Mouse (Mus musculus) splenic B cell, adult 2 months (primary cell): ENCODE results near the gene Mybpc3.
A peak's percentile ranks its signal among the peaks of the same experiment; 100 is the strongest.

Source experiments
- DNase-seq: peaks from one replicate; pipeline ENCODE4 v3.0.0-alpha.2; 2011; ENCODE audit warnings: low read depth, low spot score
- H3K27me3 ChIP-seq: 2 replicates; pipeline ENCODE4 v1.6.1; 2012; ENCODE audit warnings: mild to moderate bottlenecking, low read length, moderate library complexity, mixed read lengths; ENCODE audit not compliant: control insufficient read depth, poor library complexity, insufficient read depth, severe bottlenecking
- H3K36me3 ChIP-seq: 2 replicates; pipeline ENCODE4 v1.6.1; 2012; ENCODE audit warnings: mild to moderate bottlenecking, low read length, moderate library complexity, mixed read lengths; ENCODE audit not compliant: control insufficient read depth, poor library complexity, insufficient read depth, severe bottlenecking

Mybpc3 gene

GRCm38 (mm10) chr2:91157002-91157752, 39.2 kb downstream of the Mybpc3 start:
- Histone ChIP-seq H3K36me3 (peaks cover 26% of the 10 kb centered on the region), H3K27me3 (no peaks in the 10 kb centered on the region)
- no peak for DNase-seq

GRCm38 (mm10) chr2:91160591-91160990, 42.6 kb downstream of the Mybpc3 start:
- DNase-seq = no peak
- no peaks in the 10 kb centered on the region for H3K27me3 ChIP-seq
- peaks cover 23% of the 10 kb centered on the region for H3K36me3 ChIP-seq

- peaks cover 16% of the 10 kb centered on the region for H3K36me3 ChIP-seq
- DNase-seq = no peak
- H3K27me3 ChIP-seq = no peaks in the 10 kb centered on the region
Measured at GRCm38 (mm10) chr2:91162952-91163351, 45.0 kb downstream of the Mybpc3 start.

GRCm38 (mm10) chr2:91163532-91163931, 45.6 kb downstream of the Mybpc3 start:
- no peak for DNase-seq
- H3K27me3 ChIP-seq = no peaks in the 10 kb centered on the region
- peaks cover 16% of the 10 kb centered on the region for H3K36me3 ChIP-seq

- peaks cover 15% of the 10 kb centered on the region for H3K36me3 ChIP-seq
- no peak for DNase-seq
- no peaks in the 10 kb centered on the region for H3K27me3 ChIP-seq
Measured at GRCm38 (mm10) chr2:91164991-91165390, 47.0 kb downstream of the Mybpc3 start.

GRCm38 (mm10) chr2:91167629-91168028, 49.7 kb downstream of the Mybpc3 start:
- H3K27me3 ChIP-seq = no peaks in the 10 kb centered on the region
- DNase-seq = no peak
- H3K36me3 ChIP-seq = peaks cover 16% of the 10 kb centered on the region

GRCm38 (mm10) chr2:91169587-91170322, 51.8 kb downstream of the Mybpc3 start:
- DNase-seq = no peak
- H3K36me3 ChIP-seq = peaks cover 18% of the 10 kb centered on the region
- no peaks in the 10 kb centered on the region for H3K27me3 ChIP-seq

GRCm38 (mm10) chr2:91175490-91175889, 57.5 kb downstream of the Mybpc3 start:
- Histone ChIP-seq H3K27me3 (no peaks in the 10 kb centered on the region), H3K36me3 (peaks cover 25% of the 10 kb centered on the region)
- no peak for DNase-seq

GRCm38 (mm10) chr2:91176234-91176633, 58.3 kb downstream of the Mybpc3 start:
- peaks cover 21% of the 10 kb centered on the region for H3K36me3 ChIP-seq
- no peak for DNase-seq
- no peaks in the 10 kb centered on the region for H3K27me3 ChIP-seq

- Histone ChIP-seq H3K27me3 (no peaks in the 10 kb centered on the region), H3K36me3 (peaks cover 16% of the 10 kb centered on the region)
- DNase-seq = no peak
Measured at GRCm38 (mm10) chr2:91179825-91180224, 61.9 kb downstream of the Mybpc3 start.

- H3K36me3 ChIP-seq = peaks cover 14% of the 10 kb centered on the region
- H3K27me3 ChIP-seq = no peaks in the 10 kb centered on the region
- DNase-seq = no peak
Measured at GRCm38 (mm10) chr2:91180706-91181105, 62.8 kb downstream of the Mybpc3 start.

- peak; percentile 48 for DNase-seq
- Histone ChIP-seq H3K36me3 (peaks cover 7% of the 10 kb centered on the region), H3K27me3 (no peaks in the 10 kb centered on the region)
Measured at GRCm38 (mm10) chr2:91182016-91182404, 64.1 kb downstream of the Mybpc3 start.

- peak; percentile 86 for DNase-seq
- Histone ChIP-seq H3K27me3 (no peaks in the 10 kb centered on the region), H3K36me3 (peaks cover 6% of the 10 kb centered on the region)
Measured at GRCm38 (mm10) chr2:91182405-91183147, 64.6 kb downstream of the Mybpc3 start.

- H3K27me3 ChIP-seq = no peaks in the 10 kb centered on the region
- peak; percentile 99 for DNase-seq
Measured at GRCm38 (mm10) chr2:91183148-91183513, 65.2 kb downstream of the Mybpc3 start.

More at GRCm38 (mm10) chr2:91183148-91183513, 65.2 kb downstream of the Mybpc3 start:
- H3K36me3 ChIP-seq = peaks cover 2% of the 10 kb centered on the region; the same call in 1 of the 2 replicates
